Mouse (Mus musculus) midbrain, postnatal 0 days (tissue): ENCODE results near the gene Skor1. TPM values are rescaled to one million over a fixed set of nuclear protein-coding genes. Genes with fewer than 3 reads are reported as not detected.

Experiments
- ATAC-seq: fragments of 200-750 bp; cut with Nextera tagmentation; 2 replicates; pipeline ENCODE4 v1.8.0; 2017; ENCODE audit warnings: moderate number of reproducible peaks, mild to moderate bottlenecking, moderate TSS enrichment, moderate library complexity; ENCODE audit not compliant: low FRiP score
- DNase-seq: peaks from one replicate; pipeline ENCODE4 v3.0.0-alpha.2; 2015; ENCODE audit warnings: low spot score
- H3K27ac ChIP-seq: fragments of 300-500 bp; sonication (generic); 2 replicates; pipeline ENCODE4 v1.5.1; 2014; ENCODE audit warnings: low read depth, mild to moderate bottlenecking, low read length, mixed read lengths
- H3K27me3 ChIP-seq: fragments of 300-500 bp; sonication (generic); 2 replicates; pipeline ENCODE4 v1.6.1; 2014; ENCODE audit warnings: low read length, control low read depth, mixed read lengths; ENCODE audit not compliant: insufficient read depth
- H3K36me3 ChIP-seq: fragments of 300-500 bp; sonication (generic); 2 replicates; pipeline ENCODE4 v1.6.1; 2014; ENCODE audit warnings: low read length, control low read depth, mixed read lengths; ENCODE audit not compliant: insufficient read depth
- H3K4me1 ChIP-seq: fragments of 300-500 bp; sonication (generic); 2 replicates; pipeline ENCODE4 v1.6.1; 2014; ENCODE audit warnings: mild to moderate bottlenecking, control low read depth, antibody characterized with exemption, low read length, mixed read lengths; ENCODE audit not compliant: insufficient read depth
- H3K4me2 ChIP-seq: fragments of 300-500 bp; sonication (generic); 2 replicates; pipeline ENCODE4 v1.6.1; 2014; ENCODE audit warnings: low read depth, mild to moderate bottlenecking, low read length, mixed read lengths; ENCODE audit not compliant: poor library complexity, severe bottlenecking
- H3K4me3 ChIP-seq: fragments of 300-500 bp; sonication (generic); 2 replicates; pipeline ENCODE4 v1.5.1; 2014; ENCODE audit warnings: low read depth, mild to moderate bottlenecking, low read length, moderate library complexity
- H3K9ac ChIP-seq: fragments of 300-500 bp; sonication (generic); replicated peaks from 2 replicates; pipeline ENCODE4 v1.6.1; 2014; ENCODE audit warnings: mild to moderate bottlenecking, low read length, moderate library complexity, mixed read lengths; ENCODE audit not compliant: poor library complexity, severe bottlenecking
- H3K9me3 ChIP-seq: fragments of 300-500 bp; sonication (generic); 2 replicates; pipeline ENCODE4 v1.6.1; 2016; ENCODE audit warnings: low read length, control low read depth
- CTCF ChIP-seq: IDR thresholded peaks from 2 replicates; pipeline ENCODE4 v1.5.1; 2016; ENCODE audit warnings: antibody characterized with exemption, mild to moderate bottlenecking
- WGBS: fragments of 180-500 bp; shearing (Covaris S2); extraction: QIAGEN DNeasy Blood & Tissue Kit; methylation state at CpG from one replicate; pipeline ENCODE4 v1.1.7; 2014; 5-methylcytosine and 5-hydroxymethylcytosine counted together
- polyA plus RNA-seq: library from polyadenylated mRNA; unstranded; fragments of >200 nt; fragmentation: Nextera tagmentation; extraction: Ambion mirVana; gene quantifications from 2 replicates; pipeline ENCODE4 v1.2.1, GENCODE M21; 2015
- total RNA-seq: library from RNA; depleted of rRNA; stranded (reverse); fragments of >200 nt; gene quantifications from 2 replicates; pipeline ENCODE4 v1.2.3, GENCODE M21; 2014

Gene Skor1
- total and polyA plus RNA-seq, 2 experiments from 2014 or later: 0.26 to 5.5 TPM

GRCm38 (mm10) chr9:63151072-63151870 is 2.5 kb upstream of the Skor1 start:
- Histone ChIP-seq H3K27me3 (peaks cover 62% of the 10 kb centered on the region), H3K4me3 (no peak overlapping the region), H3K27ac (no peak overlapping the region), H3K9ac (no peak overlapping the region), H3K4me2 (no peak overlapping the region), H3K4me1 (0 out of 2 replicates have a peak, but pooled peaks cover 4% of the 10 kb centered on the region), H3K36me3 (no peaks in the 10 kb centered on the region), H3K9me3 (no peaks in the 10 kb centered on the region)
- WGBS: 1% methylated on average over 20 of the region's 20 CpGs
- ATAC-seq (no peak), DNase-seq (peak; percentile 65)
- no peak for TF ChIP-seq CTCF

- no peak overlapping the region for H3K4me2 ChIP-seq
- H3K4me3 ChIP-seq: no peak overlapping the region
Measured at GRCm38 (mm10) chr9:63150086-63150800, 1.5 kb upstream of the Skor1 start.

GRCm38 (mm10) chr9:63149372-63149766 is 608 bp upstream of the Skor1 start:
- under 1% methylated on average over 19 of the region's 20 CpGs for WGBS

More at GRCm38 (mm10) chr9:63150086-63150800, 1.5 kb upstream of the Skor1 start:
- Histone ChIP-seq H3K36me3 (no peaks in the 10 kb centered on the region), H3K9ac (no peak overlapping the region), H3K9me3 (no peaks in the 10 kb centered on the region), H3K27ac (no peak overlapping the region), H3K27me3 (peaks cover 68% of the 10 kb centered on the region), H3K4me1 (0 out of 2 replicates have a peak, but pooled peaks cover 4% of the 10 kb centered on the region)
- 4% methylated on average over 24 of the region's 27 CpGs for WGBS
- no peak for ATAC-seq
- no peak for DNase-seq
- TF ChIP-seq CTCF: no peak

GRCm38 (mm10) chr9:63147786-63148409 is 863 bp downstream of the Skor1 start:
- no peak overlapping the region for H3K27ac ChIP-seq
- H3K4me3 ChIP-seq: peak overlapping the region; percentile 39; the same call in 1 of the 2 replicates
- DNase-seq: no peak

More at GRCm38 (mm10) chr9:63149372-63149766, 608 bp upstream of the Skor1 start:
- H3K4me3 ChIP-seq: peak overlapping the region; percentile 39
- H3K9ac ChIP-seq: no peak overlapping the region
- no peaks in the 10 kb centered on the region for H3K9me3 ChIP-seq
- H3K36me3 ChIP-seq: no peaks in the 10 kb centered on the region
- ATAC-seq (no peak), DNase-seq (no peak)
- H3K27ac ChIP-seq: no peak overlapping the region
- peaks cover 76% of the 10 kb centered on the region for H3K27me3 ChIP-seq
- H3K4me2 ChIP-seq: peak overlapping the region; percentile 65
- no peak for TF ChIP-seq CTCF
- H3K4me1 ChIP-seq: 0 out of 2 replicates have a peak, but pooled peaks cover 4% of the 10 kb centered on the region

GRCm38 (mm10) chr9:63147296-63147695 is 1.5 kb downstream of the Skor1 start:
- no peaks in the 10 kb centered on the region; the same call in 1 of the 2 replicates for H3K36me3 ChIP-seq
- TF ChIP-seq CTCF: no peak
- WGBS: 2% methylated on average over 9 of the region's 9 CpGs
- no peak overlapping the region for H3K4me3 ChIP-seq
- 0 out of 2 replicates have a peak, but pooled peaks cover 4% of the 10 kb centered on the region for H3K4me1 ChIP-seq
- no peak overlapping the region for H3K4me2 ChIP-seq
- no peak overlapping the region for H3K9ac ChIP-seq
- DNase-seq (no peak), ATAC-seq (no peak)
- H3K9me3 ChIP-seq: no peaks in the 10 kb centered on the region
- peaks cover 77% of the 10 kb centered on the region for H3K27me3 ChIP-seq
- H3K27ac ChIP-seq: no peak overlapping the region

More at GRCm38 (mm10) chr9:63147786-63148409, 863 bp downstream of the Skor1 start:
- ATAC-seq: no peak
- H3K4me1 ChIP-seq: 0 out of 2 replicates have a peak, but pooled peaks cover 4% of the 10 kb centered on the region
- H3K9me3 ChIP-seq: no peaks in the 10 kb centered on the region
- H3K27me3 ChIP-seq: peaks cover 77% of the 10 kb centered on the region
- peak overlapping the region; percentile 65; the same call in 1 of the 2 replicates for H3K4me2 ChIP-seq
- no peak for TF ChIP-seq CTCF
- 2% methylated on average over 14 of the region's 14 CpGs for WGBS
- H3K9ac ChIP-seq: no peak overlapping the region
- no peaks in the 10 kb centered on the region; the same call in 1 of the 2 replicates for H3K36me3 ChIP-seq
